Mouse (Mus musculus) lung, embryonic 16.5 days (tissue): ENCODE results near the gene Mllt11. TPM values are rescaled to one million over a fixed set of nuclear protein-coding genes. Genes with fewer than 3 reads are reported as not detected.

Source experiments
- ATAC-seq: fragments of 200-750 bp; cut with Nextera tagmentation; 2 replicates; pipeline ENCODE4 v1.8.0; 2017; ENCODE audit warnings: low read depth, mild to moderate bottlenecking, moderate library complexity
- H3K27ac ChIP-seq: fragments of 300-500 bp; sonication (generic); 2 replicates; pipeline ENCODE4 v1.5.1; 2014; ENCODE audit warnings: mild to moderate bottlenecking, control low read depth, low read length
- H3K27me3 ChIP-seq: fragments of 300-500 bp; sonication (generic); 2 replicates; pipeline ENCODE4 v1.6.1; 2014; ENCODE audit warnings: low read depth, low read length, mixed read lengths; ENCODE audit not compliant: control insufficient read depth, insufficient read depth
- H3K36me3 ChIP-seq: fragments of 300-500 bp; sonication (generic); 2 replicates; pipeline ENCODE4 v1.6.1; 2014; ENCODE audit warnings: low read length; ENCODE audit not compliant: control insufficient read depth, insufficient read depth
- H3K4me1 ChIP-seq: fragments of 300-500 bp; sonication (generic); replicated peaks from 2 replicates; pipeline ENCODE4 v1.6.1; 2014; ENCODE audit warnings: low read length, mixed read lengths; ENCODE audit not compliant: control insufficient read depth, insufficient read depth
- H3K4me2 ChIP-seq: fragments of 300-500 bp; sonication (generic); 2 replicates; pipeline ENCODE4 v1.6.1; 2014; ENCODE audit warnings: low read depth, low read length, control low read depth
- H3K4me3 ChIP-seq: fragments of 300-500 bp; sonication (generic); 2 replicates; pipeline ENCODE4 v1.5.1; 2014; ENCODE audit warnings: mild to moderate bottlenecking, low read length, control low read depth
- H3K9ac ChIP-seq: fragments of 300-500 bp; sonication (generic); 2 replicates; pipeline ENCODE4 v1.6.1; 2014; ENCODE audit warnings: low read length, control low read depth
- H3K9me3 ChIP-seq: fragments of 300-500 bp; sonication (generic); 2 replicates; pipeline ENCODE4 v1.6.1; 2016; ENCODE audit warnings: low read length; ENCODE audit not compliant: control insufficient read depth
- WGBS: fragments of 180-500 bp; shearing (Covaris S2); extraction: QIAGEN DNeasy Blood & Tissue Kit; methylation state at CpG from one replicate; pipeline ENCODE4 v1.1.7; 2014; 5-methylcytosine and 5-hydroxymethylcytosine counted together
- polyA plus RNA-seq: library from polyadenylated mRNA; unstranded; fragments of >200 nt; fragmentation: Nextera tagmentation; extraction: Ambion mirVana; gene quantifications from 2 replicates; pipeline ENCODE4 v1.2.1, GENCODE M21; 2015

Mllt11 gene
- polyA plus RNA-seq, 1 experiment from 2014 or later, result 12.0 TPM

DNA sequence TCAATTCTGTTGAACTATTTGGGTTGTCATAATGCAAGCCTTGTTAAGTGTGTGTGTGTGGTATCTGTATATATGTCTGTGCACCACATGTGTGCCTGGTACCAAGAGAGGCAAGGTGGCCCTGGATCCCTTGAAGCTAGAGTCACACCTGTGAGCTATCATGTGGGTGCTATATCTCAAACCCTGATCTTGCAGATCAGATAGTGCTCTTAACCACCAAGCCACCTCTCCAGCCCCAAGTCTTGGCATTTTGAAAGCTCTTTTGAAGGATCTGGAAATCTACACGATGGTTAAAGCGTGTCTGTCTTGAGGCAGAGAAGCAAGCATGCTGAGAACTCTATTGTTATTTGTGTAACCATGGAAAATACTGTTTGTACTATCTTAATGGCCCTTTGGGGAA lies 21.4 kb downstream of the Mllt11 start:
- WGBS, result 77% methylated on average over 2 of the region's 2 CpGs
- Histone ChIP-seq H3K9ac (no peak overlapping the region), H3K27ac (no peak overlapping the region), H3K4me2 (no peak overlapping the region), H3K9me3 (no peaks in the 10 kb centered on the region), H3K36me3 (peaks cover 13% of the 10 kb centered on the region), H3K27me3 (no peaks in the 10 kb centered on the region), H3K4me3 (no peak overlapping the region), H3K4me1 (no peaks in the 10 kb centered on the region)
- ATAC-seq, result no peak

DNA sequence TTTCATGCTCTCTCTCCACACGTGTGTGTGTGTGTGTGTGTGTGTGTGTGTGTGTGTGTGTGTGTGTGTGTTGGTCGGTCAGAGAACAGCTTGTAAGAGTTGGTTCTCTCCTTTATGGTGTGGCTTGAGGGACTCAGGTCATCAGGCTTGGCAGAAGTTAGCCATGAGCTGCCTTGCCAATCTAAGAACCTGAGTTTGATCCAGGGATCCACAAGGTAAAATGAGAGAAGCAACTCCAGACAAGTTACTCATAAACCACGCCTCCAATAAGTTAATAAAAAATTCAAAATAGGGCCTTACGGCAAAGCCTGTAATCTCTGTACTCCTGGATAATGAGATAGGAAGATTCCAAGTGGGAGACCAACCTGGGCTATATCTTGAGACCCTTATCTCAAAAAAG lies 23.7 kb downstream of the Mllt11 start:
- no peaks in the 10 kb centered on the region for H3K27me3 ChIP-seq
- no peak overlapping the region for H3K9ac ChIP-seq
- no peak overlapping the region for H3K4me2 ChIP-seq
- no peak for ATAC-seq
- no peaks in the 10 kb centered on the region for H3K9me3 ChIP-seq
- H3K4me3 ChIP-seq, result no peak overlapping the region
- no peaks in the 10 kb centered on the region for H3K4me1 ChIP-seq
- H3K27ac ChIP-seq, result no peak overlapping the region
- WGBS, result 80% methylated on average over 4 of the region's 4 CpGs
- H3K36me3 ChIP-seq, result peaks cover 19% of the 10 kb centered on the region

DNA sequence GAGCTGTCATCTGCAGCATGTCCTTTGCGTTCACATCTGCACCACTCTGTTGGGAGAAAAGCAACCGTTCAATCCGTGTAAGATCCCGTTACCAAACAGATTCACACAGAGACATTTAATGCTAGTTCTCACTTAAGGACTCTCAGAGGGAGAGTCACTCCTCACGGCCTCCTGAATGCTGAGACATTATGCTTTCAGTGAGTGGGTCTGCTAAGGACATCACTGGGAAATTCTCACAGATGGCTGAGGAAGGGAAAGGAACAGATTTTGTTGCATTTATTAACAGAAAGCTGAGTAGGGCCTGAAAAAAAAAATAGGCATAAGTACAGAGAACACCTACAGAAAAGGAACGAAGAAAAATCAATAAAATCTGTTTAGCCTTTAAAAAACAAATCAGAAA lies 28.1 kb downstream of the Mllt11 start:
- H3K27ac ChIP-seq, result no peak overlapping the region
- no peaks in the 10 kb centered on the region for H3K4me1 ChIP-seq
- 92% methylated on average over 6 of the region's 6 CpGs for WGBS
- H3K9ac ChIP-seq, result no peak overlapping the region
- H3K36me3 ChIP-seq, result peaks cover 53% of the 10 kb centered on the region
- H3K4me2 ChIP-seq, result no peak overlapping the region
- no peak overlapping the region for H3K4me3 ChIP-seq
- no peak for ATAC-seq
- no peaks in the 10 kb centered on the region for H3K9me3 ChIP-seq
- no peaks in the 10 kb centered on the region for H3K27me3 ChIP-seq

DNA sequence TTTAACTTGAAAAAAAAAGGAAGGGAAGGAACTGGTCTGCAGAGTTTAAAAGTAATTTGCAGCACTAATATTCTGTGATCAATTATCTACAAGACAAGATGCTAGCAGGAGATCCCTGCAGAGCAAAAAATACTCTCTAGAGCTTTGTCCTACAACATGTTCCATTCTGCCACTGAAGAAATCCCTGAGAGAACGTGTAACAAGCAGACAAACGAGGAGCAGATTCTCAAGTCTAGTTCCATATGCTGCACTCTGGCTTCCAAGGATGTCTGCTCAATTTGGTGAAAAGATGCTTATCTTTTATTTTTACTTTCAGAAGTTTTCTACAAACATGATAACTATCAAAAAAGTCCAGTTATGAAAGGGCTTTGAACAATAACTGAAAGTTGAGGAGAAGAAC lies 31.4 kb downstream of the Mllt11 start:
- Histone ChIP-seq H3K36me3 (peaks cover 70% of the 10 kb centered on the region), H3K9ac (no peak overlapping the region), H3K27ac (no peak overlapping the region), H3K4me3 (no peak overlapping the region), H3K4me2 (no peak overlapping the region), H3K4me1 (no peaks in the 10 kb centered on the region), H3K9me3 (no peaks in the 10 kb centered on the region), H3K27me3 (no peaks in the 10 kb centered on the region)
- no peak for ATAC-seq
- WGBS, result 85% methylated on average over 2 of the region's 2 CpGs

DNA sequence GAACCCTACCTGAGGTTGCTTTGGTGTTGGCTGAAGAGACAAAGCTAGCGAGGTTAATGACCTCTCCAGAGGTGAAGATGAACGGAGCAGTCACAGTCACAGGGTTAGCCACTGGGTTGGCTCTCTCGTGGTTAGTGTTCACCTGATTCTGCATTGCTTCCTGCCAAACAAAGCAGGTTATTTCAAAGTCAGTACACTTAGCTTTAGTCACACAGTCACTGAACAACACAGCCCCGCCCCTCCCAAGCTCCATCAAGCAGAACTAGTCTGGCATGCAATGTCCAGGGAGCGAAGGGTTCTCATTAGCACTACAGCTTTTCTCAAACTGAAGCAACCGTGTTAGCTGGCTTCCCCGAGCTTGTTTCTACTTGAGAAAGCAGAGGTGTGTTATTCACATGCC lies 31.8 kb downstream of the Mllt11 start:
- WGBS, result 81% methylated on average over 7 of the region's 7 CpGs
- Histone ChIP-seq H3K4me2 (no peak overlapping the region), H3K4me1 (no peaks in the 10 kb centered on the region), H3K27ac (no peak overlapping the region), H3K36me3 (peaks cover 73% of the 10 kb centered on the region), H3K27me3 (no peaks in the 10 kb centered on the region), H3K9ac (no peak overlapping the region), H3K9me3 (no peaks in the 10 kb centered on the region), H3K4me3 (no peak overlapping the region)
- no peak for ATAC-seq

DNA sequence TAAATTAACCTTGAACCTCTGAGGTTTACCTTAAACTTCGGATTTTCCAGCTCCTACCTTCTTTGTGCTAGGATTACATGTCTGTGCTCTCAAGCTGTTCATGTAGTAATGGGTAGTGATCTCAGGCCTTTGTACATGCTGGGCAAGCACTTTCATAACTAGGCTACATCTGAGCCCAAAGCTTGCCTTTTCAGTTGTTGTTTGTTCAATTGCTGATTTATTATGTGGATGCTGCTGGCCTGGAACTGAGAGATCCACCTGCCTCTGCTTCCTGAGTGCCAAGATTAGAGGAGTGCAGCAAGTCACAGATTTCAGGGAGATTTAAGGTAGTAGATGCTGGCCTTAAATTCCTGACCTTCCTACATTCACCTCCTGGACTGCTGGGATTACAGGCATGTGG lies 32.9 kb downstream of the Mllt11 start:
- H3K4me3 ChIP-seq, result no peak overlapping the region
- ATAC-seq, result no peak
- WGBS, result 65% methylated on average over 1 of the region's 1 CpGs

DNA sequence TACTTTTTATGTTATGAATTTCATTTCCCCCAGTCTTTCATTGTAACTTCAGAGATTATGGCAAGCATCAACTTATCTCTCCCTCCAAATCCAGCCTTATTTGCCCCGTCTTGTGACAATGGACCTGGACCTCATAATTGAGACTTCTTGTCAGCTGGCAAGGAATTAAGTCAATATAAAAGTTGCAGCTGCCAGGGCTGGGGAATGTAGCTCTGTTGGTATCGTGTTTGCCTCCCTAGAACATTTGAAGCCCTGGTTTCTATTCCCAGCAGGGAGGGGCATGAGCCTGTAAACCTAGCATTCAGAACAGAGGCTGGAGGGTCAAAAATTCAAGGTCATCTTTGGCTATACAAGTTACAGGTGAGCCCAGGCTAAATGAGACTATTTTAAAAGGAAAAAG lies 36.2 kb downstream of the Mllt11 start:
- WGBS, result 84% methylated on average over 2 of the region's 2 CpGs
- H3K4me1 ChIP-seq, result no peaks in the 10 kb centered on the region
- H3K4me3 ChIP-seq, result no peak overlapping the region
- H3K36me3 ChIP-seq, result peaks cover 48% of the 10 kb centered on the region
- H3K9me3 ChIP-seq, result no peaks in the 10 kb centered on the region
- H3K27me3 ChIP-seq, result no peaks in the 10 kb centered on the region
- no peak overlapping the region for H3K9ac ChIP-seq
- H3K27ac ChIP-seq, result no peak overlapping the region
- H3K4me2 ChIP-seq, result no peak overlapping the region
- ATAC-seq, result no peak

More for the DNA sequence above, 32.9 kb downstream of the Mllt11 start:
- peaks cover 67% of the 10 kb centered on the region for H3K36me3 ChIP-seq
- H3K9ac ChIP-seq, result no peak overlapping the region
- no peaks in the 10 kb centered on the region for H3K4me1 ChIP-seq
- no peaks in the 10 kb centered on the region for H3K27me3 ChIP-seq
- H3K27ac ChIP-seq, result no peak overlapping the region
- H3K4me2 ChIP-seq, result no peak overlapping the region
- H3K9me3 ChIP-seq, result no peaks in the 10 kb centered on the region

DNA sequence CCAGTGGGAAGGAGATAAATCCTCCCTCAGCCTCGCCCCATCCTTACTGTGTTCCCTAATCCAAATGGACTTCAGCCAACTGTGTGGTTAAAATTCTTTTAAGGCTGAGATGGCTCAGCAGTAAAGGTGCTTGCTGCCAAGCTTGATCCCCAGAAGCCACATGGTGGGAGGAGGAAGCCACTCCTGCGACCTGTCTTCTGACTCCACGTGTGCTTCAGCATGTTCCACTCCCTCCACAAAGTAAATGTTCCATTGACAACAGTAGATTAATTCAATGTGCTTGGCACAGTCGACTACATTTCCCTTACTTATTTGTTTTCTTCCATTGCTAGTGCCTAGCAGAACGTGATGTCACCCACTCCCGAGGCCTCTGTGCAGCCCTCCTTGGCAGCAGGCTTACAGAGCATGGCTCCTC lies 37.2 kb downstream of the Mllt11 start:
- no peak for ATAC-seq
- Histone ChIP-seq H3K27me3 (no peaks in the 10 kb centered on the region), H3K9ac (no peak overlapping the region), H3K36me3 (peaks cover 41% of the 10 kb centered on the region), H3K4me2 (no peak overlapping the region), H3K9me3 (no peaks in the 10 kb centered on the region), H3K4me3 (no peak overlapping the region), H3K27ac (no peak overlapping the region), H3K4me1 (no peaks in the 10 kb centered on the region)
- WGBS, result 80% methylated on average over 6 of the region's 6 CpGs

DNA sequence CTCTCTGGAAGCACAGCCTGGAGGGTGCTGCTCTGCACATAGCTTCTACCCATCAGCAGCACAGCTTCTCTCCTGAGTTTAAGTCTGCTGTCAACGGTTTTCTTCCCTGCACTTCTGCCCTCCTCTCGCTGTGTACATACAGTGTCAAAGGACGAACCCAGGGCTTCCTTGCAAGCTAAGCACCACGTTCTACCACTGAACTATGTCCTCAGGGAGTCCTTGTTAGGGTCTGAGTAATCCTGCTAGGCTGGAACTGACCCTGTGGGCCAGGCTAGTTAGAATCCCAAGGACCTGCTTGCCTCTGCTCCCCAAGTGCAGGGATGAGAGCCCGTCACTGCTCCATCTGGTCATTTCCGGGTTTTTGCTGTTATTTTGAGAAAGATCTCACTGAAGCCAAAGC lies 45.1 kb downstream of the Mllt11 start:
- Histone ChIP-seq H3K9ac (no peak overlapping the region), H3K9me3 (no peaks in the 10 kb centered on the region), H3K4me3 (no peak overlapping the region), H3K27ac (no peak overlapping the region), H3K4me2 (no peak overlapping the region), H3K36me3 (peaks cover 29% of the 10 kb centered on the region), H3K27me3 (no peaks in the 10 kb centered on the region), H3K4me1 (no peaks in the 10 kb centered on the region)
- 78% methylated on average over 6 of the region's 6 CpGs for WGBS
- no peak for ATAC-seq

DNA sequence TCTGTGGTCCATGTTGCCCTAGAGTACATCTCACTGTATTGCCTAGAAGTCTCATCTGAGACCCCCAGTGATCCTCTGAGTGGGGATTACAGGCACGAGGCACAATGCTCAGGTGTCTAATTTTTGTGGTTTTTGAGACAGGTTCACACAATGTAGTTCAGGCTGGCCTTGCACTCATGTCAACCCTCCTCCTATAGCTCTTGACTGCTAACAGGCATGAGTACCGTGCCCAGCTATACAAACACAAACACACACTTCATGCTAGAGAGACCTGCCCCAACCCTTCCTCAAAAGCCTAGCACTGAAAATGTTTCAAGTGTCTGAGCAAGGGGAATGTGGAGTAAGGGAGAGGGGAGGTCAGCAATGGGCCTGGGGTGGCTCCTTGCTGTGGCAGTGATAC lies 45.9 kb downstream of the Mllt11 start:
- no peaks in the 10 kb centered on the region for H3K9me3 ChIP-seq
- no peak overlapping the region for H3K9ac ChIP-seq
- WGBS, result 57% methylated on average over 2 of the region's 2 CpGs
- H3K27me3 ChIP-seq, result no peaks in the 10 kb centered on the region
- H3K4me1 ChIP-seq, result no peaks in the 10 kb centered on the region
- H3K27ac ChIP-seq, result no peak overlapping the region
- peaks cover 28% of the 10 kb centered on the region for H3K36me3 ChIP-seq
- H3K4me3 ChIP-seq, result no peak overlapping the region
- ATAC-seq, result peak; percentile 83
- H3K4me2 ChIP-seq, result no peak overlapping the region
